7 mouse cellular contexts compared by ENCODE assay signal in genomic region chr13:54192021-54192481, GRCm38 (mm10). TPM values are rescaled to one million over a fixed set of nuclear protein-coding genes. Genes with fewer than 3 reads are reported as not detected.
DNase-seq lines count a peak whose midpoint lies in the region; ATAC-seq and TF ChIP-seq lines count a peak whose summit lies in the region.

TSS of gene Hrh2 (plus strand) at chr13:54192129.

- H3K27me3 ChIP-seq in hindbrain, embryonic 10.5 days (ENCODE audit: insufficient read depth, poor library complexity, severe bottlenecking): peaks cover 45% of the 10 kb centered on the region
- 0 out of 2 replicates have a peak, but pooled peaks cover 6% of the 10 kb centered on the region for H3K27me3 ChIP-seq in liver, postnatal 0 days (ENCODE audit: insufficient read depth, low read length)
- peaks cover 9% of the 10 kb centered on the region; the same call in 1 of the 2 replicates for H3K27me3 ChIP-seq in stomach, embryonic 16.5 days (ENCODE audit: control insufficient read depth, insufficient read depth, low read length)

- TF ChIP-seq EP300 in liver, postnatal 0 days (IDR thresholded peaks at IDR 0.05; ENCODE audit: low read depth): no peak

- no peaks in the 10 kb centered on the region for H3K9me3 ChIP-seq in hindbrain, embryonic 10.5 days
- H3K9me3 ChIP-seq in liver, postnatal 0 days (ENCODE audit: low read length): no peaks in the 10 kb centered on the region
- H3K9me3 ChIP-seq in stomach, embryonic 16.5 days (replicated peaks; ENCODE audit: control insufficient read depth, low read length): no peaks in the 10 kb centered on the region

- no peak for TF ChIP-seq CTCF in lung, adult 2 months (IDR thresholded peaks at IDR 0.05; ENCODE audit: insufficient read depth, low read length)
- TF ChIP-seq CTCF in cortical plate, adult 2 months (IDR thresholded peaks at IDR 0.05; ENCODE audit: extremely low read depth, insufficient read depth, low read length): no peak
- TF ChIP-seq CTCF in liver, postnatal 0 days (IDR thresholded peaks at IDR 0.05; ENCODE audit: low read depth): no peak

- H3K27ac ChIP-seq in cortical plate, adult 2 months (ENCODE audit: insufficient read depth, low read length): peak within 1 kb of the TSS; percentile 44
- no peak within 1 kb of the TSS for H3K27ac ChIP-seq in hindbrain, embryonic 10.5 days
- H3K27ac ChIP-seq in liver, postnatal 0 days (ENCODE audit: low read depth): no peak within 1 kb of the TSS
- H3K27ac ChIP-seq in stomach, embryonic 16.5 days (ENCODE audit: low read length): no peak within 1 kb of the TSS

- under 1% methylated on average over 31 of the region's 31 CpGs for WGBS in lung, adult 2 months
- WGBS in hindbrain, embryonic 10.5 days: 2% methylated on average over 31 of the region's 31 CpGs
- WGBS in liver, postnatal 0 days (ENCODE audit: insufficient replicate concordance): under 1% methylated on average over 24 of the region's 31 CpGs
- WGBS in stomach, embryonic 16.5 days: 2% methylated on average over 31 of the region's 31 CpGs

- no peaks in the 10 kb centered on the region; the same call in 1 of the 2 replicates for H3K4me1 ChIP-seq in lung, adult 2 months (ENCODE audit: control insufficient read depth, insufficient read depth, low read length)
- peaks cover 3% of the 10 kb centered on the region; the same call in 1 of the 2 replicates for H3K4me1 ChIP-seq in cortical plate, adult 2 months (ENCODE audit: control insufficient read depth, insufficient read depth, low read length)
- peaks cover 12% of the 10 kb centered on the region for H3K4me1 ChIP-seq in hindbrain, embryonic 10.5 days (replicated peaks)
- peaks cover 4% of the 10 kb centered on the region; the same call in 1 of the 2 replicates for H3K4me1 ChIP-seq in liver, postnatal 0 days (ENCODE audit: insufficient read depth)
- H3K4me1 ChIP-seq in stomach, embryonic 16.5 days (ENCODE audit: control insufficient read depth, insufficient read depth, low read length): peaks cover 6% of the 10 kb centered on the region

- no peak within 1 kb of the TSS for H3K9ac ChIP-seq in liver, postnatal 0 days (replicated peaks)
- H3K9ac ChIP-seq in stomach, embryonic 16.5 days (ENCODE audit: low read length): peak within 1 kb of the TSS; percentile 43

- no peak for ATAC-seq in liver, postnatal 0 days
- no peak for ATAC-seq in stomach, embryonic 16.5 days (ENCODE audit: insufficient read depth, low FRiP score)

- peak within 1 kb of the TSS; percentile 1 for H3K4me3 ChIP-seq in lung, adult 2 months (replicated peaks; ENCODE audit: extremely low read depth, low read depth, low read length)
- peak within 1 kb of the TSS; percentile 88 for H3K4me3 ChIP-seq in cortical plate, adult 2 months (ENCODE audit: insufficient read depth, low read length)
- H3K4me3 ChIP-seq in hindbrain, embryonic 10.5 days: peak within 1 kb of the TSS; percentile 49
- H3K4me3 ChIP-seq in liver, postnatal 0 days (ENCODE audit: low read depth, low read length): peak within 1 kb of the TSS; percentile 30
- peak within 1 kb of the TSS; percentile 41 for H3K4me3 ChIP-seq in stomach, embryonic 16.5 days (replicated peaks; ENCODE audit: low read length)

- no peaks in the 10 kb centered on the region for H3K36me3 ChIP-seq in hindbrain, embryonic 10.5 days
- no peaks in the 10 kb centered on the region for H3K36me3 ChIP-seq in liver, postnatal 0 days (replicated peaks; ENCODE audit: insufficient read depth, low read length)
- no peaks in the 10 kb centered on the region for H3K36me3 ChIP-seq in stomach, embryonic 16.5 days (ENCODE audit: control insufficient read depth, insufficient read depth, low read length)

- peak within 1 kb of the TSS; percentile 55 for H3K4me2 ChIP-seq in liver, postnatal 0 days (ENCODE audit: low read depth, low read length)
- peak within 1 kb of the TSS; percentile 62 for H3K4me2 ChIP-seq in stomach, embryonic 16.5 days (ENCODE audit: low read depth, low read length)

- TF ChIP-seq POLR2A in lung, adult 2 months (IDR thresholded peaks at IDR 0.05; ENCODE audit: borderline replicate concordance, extremely low read depth, low read depth, low read length): no peak
- TF ChIP-seq POLR2A in cortical plate, adult 2 months (IDR thresholded peaks at IDR 0.05; ENCODE audit: extremely low read depth, insufficient read depth, low read length): peak; percentile 56; the same call in 1 of the 2 replicates

- no peak for DNase-seq in lung, adult 2 months
- DNase-seq in lung, postnatal 4 days: no peak
- DNase-seq in hindbrain, embryonic 10.5 days (ENCODE audit: low spot score): no peak
- DNase-seq in liver, postnatal 0 days: no peak
- no peak for DNase-seq in ovary, adult 18-20 months (ENCODE audit: low spot score)

RNA-seq across cellular contexts. Expression of gene Hrh2, which starts in this region (rescaled TPM):
- 1.0 and 1.4 TPM in 2 replicates for polyA plus RNA-seq in lung, adult 2 months (2012; rRNA removed)
- 13.3 and 14.2 TPM in 2 replicates for polyA plus RNA-seq in cortical plate, adult 2 months (2012; rRNA removed)
- 0.07 and 0.09 TPM in 2 replicates for polyA plus RNA-seq in hindbrain, embryonic 10.5 days (2016; fragmentation: Nextera tagmentation; extraction: Ambion mirVana)
- 0.24 and 0.26 TPM in 2 replicates for polyA plus RNA-seq in liver, postnatal 0 days (2015; fragmentation: Nextera tagmentation; extraction: Ambion mirVana)
- polyA plus RNA-seq in stomach, embryonic 16.5 days (2015; fragmentation: Nextera tagmentation; extraction: Ambion mirVana): 0.28 and 0.64 TPM in 2 replicates

Comparison
In these comparisons a context has a peak if more than half of its experiments do, and no peak if none do; other contexts are left out.
1. H3K4me3 ChIP-seq: peak in every context shown above with its lines; median percentile 88 in cortical plate, adult 2 months; 49 in hindbrain, embryonic 10.5 days; 41 in stomach, embryonic 16.5 days; 30 in liver, postnatal 0 days; 1 in lung, adult 2 months.